Mouse (Mus musculus): ENCODE measurements around the gene Olfr1354. TPM values are rescaled to one million over a fixed set of nuclear protein-coding genes. Genes with fewer than 3 reads are reported as not detected.
"Not testable (repeated sequence)": the region's sequence is repeated elsewhere in the genome, so short reads cannot be mapped to it uniquely, and the experiment has no call there.

Olfr1354 gene
- polyA plus RNA-seq (2014; fragmentation: Nextera tagmentation; extraction: Ambion mirVana): not detected in 2 replicates

DNA sequence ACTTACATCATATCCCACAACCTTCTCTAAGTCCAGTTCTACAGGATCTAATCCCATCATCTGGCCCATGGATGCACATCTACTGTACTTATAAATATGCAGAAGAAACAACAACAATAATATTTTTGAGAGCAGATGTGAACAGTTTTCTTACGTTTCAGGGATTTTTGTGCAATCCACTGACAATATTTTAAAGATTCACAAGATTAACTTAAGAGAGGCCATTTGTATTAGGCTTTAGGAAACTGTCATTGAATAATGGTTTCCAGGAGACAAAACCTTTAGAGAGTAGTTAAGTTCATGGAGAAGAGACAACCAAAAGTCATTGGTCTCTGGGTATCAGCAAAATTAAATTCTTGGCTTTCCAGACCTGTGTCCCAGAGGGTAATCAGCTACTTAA, at the start of gene Olfr1354:
Olfr1354 (plus strand) TSS at position 301 of the 400 bp plus-strand sequence.
- H3K9ac ChIP-seq (ENCODE audit: low read length); H3K4me1 ChIP-seq (replicated peaks; ENCODE audit: control insufficient read depth, insufficient read depth, low read length); H3K9me3 ChIP-seq (ENCODE audit: control insufficient read depth, low read length); H3K27me3 ChIP-seq (ENCODE audit: control insufficient read depth, insufficient read depth, low read length); ATAC-seq (replicated peaks; ENCODE audit: low FRiP score); DNase-seq (ENCODE audit: low spot score); H3K4me2 ChIP-seq (ENCODE audit: low read depth, low read length, severe bottlenecking); H3K27ac ChIP-seq (ENCODE audit: low read depth, low read length); H3K4me3 ChIP-seq (ENCODE audit: low read depth, low read length); H3K36me3 ChIP-seq (ENCODE audit: control insufficient read depth, insufficient read depth, low read length): not testable (repeated sequence)
- WGBS: 79% methylated on average over 1 of the region's 1 CpGs

GRCm38 (mm10) chr10:78875240-78875639, 37.7 kb upstream of the Olfr1354 start, which contains the start of gene Olfr1355:
TSS of gene Olfr1355 (plus strand) at chr10:78875540.
- no peak within 1 kb of the TSS for H3K4me2 ChIP-seq (ENCODE audit: low read depth, low read length, severe bottlenecking)
- no peaks in the 10 kb centered on the region for H3K36me3 ChIP-seq (ENCODE audit: control insufficient read depth, insufficient read depth, low read length)
- H3K9ac ChIP-seq (ENCODE audit: low read length): no peak within 1 kb of the TSS
- ATAC-seq (replicated peaks; ENCODE audit: low FRiP score) (no peak), DNase-seq (ENCODE audit: low spot score) (no peak)
- no peaks in the 10 kb centered on the region for H3K9me3 ChIP-seq (ENCODE audit: control insufficient read depth, low read length)
- H3K27ac ChIP-seq (ENCODE audit: low read depth, low read length): no peak within 1 kb of the TSS
- H3K27me3 ChIP-seq (ENCODE audit: control insufficient read depth, insufficient read depth, low read length): no peaks in the 10 kb centered on the region
- 81% methylated on average over 2 of the region's 2 CpGs for WGBS
- H3K4me3 ChIP-seq (ENCODE audit: low read depth, low read length): no peak within 1 kb of the TSS
- H3K4me1 ChIP-seq (replicated peaks; ENCODE audit: control insufficient read depth, insufficient read depth, low read length): no peaks in the 10 kb centered on the region

DNA sequence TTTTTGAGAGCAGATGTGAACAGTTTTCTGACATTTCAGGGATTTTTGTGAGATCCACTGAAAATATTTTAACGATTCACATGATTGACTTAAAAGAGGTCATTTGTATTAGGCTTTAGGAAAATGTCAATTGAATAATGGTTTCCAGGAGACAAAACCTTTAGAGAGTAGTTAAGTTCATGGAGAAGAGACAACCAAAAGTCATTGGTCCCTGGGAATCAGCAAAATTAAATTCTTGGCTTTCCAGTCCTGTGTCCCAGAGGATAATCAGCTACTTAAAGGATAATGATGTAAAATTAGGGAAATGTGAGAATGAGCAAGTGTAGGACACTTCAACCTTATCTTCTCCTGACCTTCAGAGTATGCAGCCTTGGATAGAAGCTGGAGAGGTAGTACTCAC, 37.4 kb downstream of the Olfr1354 start, which contains the start of gene Olfr8:
Olfr8 (plus strand) TSS at position 301 of the 400 bp plus-strand sequence.
- H3K4me2 ChIP-seq (ENCODE audit: low read depth, low read length, severe bottlenecking); H3K36me3 ChIP-seq (ENCODE audit: control insufficient read depth, insufficient read depth, low read length); H3K4me3 ChIP-seq (ENCODE audit: low read depth, low read length); DNase-seq (ENCODE audit: low spot score); H3K4me1 ChIP-seq (replicated peaks; ENCODE audit: control insufficient read depth, insufficient read depth, low read length); ATAC-seq (replicated peaks; ENCODE audit: low FRiP score); H3K27ac ChIP-seq (ENCODE audit: low read depth, low read length); H3K9ac ChIP-seq (ENCODE audit: low read length); H3K9me3 ChIP-seq (ENCODE audit: control insufficient read depth, low read length); H3K27me3 ChIP-seq (ENCODE audit: control insufficient read depth, insufficient read depth, low read length): not testable (repeated sequence)
- WGBS: 88% methylated on average over 1 of the region's 1 CpGs

GRCm38 (mm10) chr10:78963009-78963408, 50.0 kb downstream of the Olfr1354 start, which contains the start of gene Olfr1353:
TSS of gene Olfr1353 (plus strand) at chr10:78963309.
- not testable (repeated sequence) for ATAC-seq (replicated peaks; ENCODE audit: low FRiP score); DNase-seq (ENCODE audit: low spot score); H3K4me3 ChIP-seq (ENCODE audit: low read depth, low read length); H3K9me3 ChIP-seq (ENCODE audit: control insufficient read depth, low read length); H3K27ac ChIP-seq (ENCODE audit: low read depth, low read length); H3K27me3 ChIP-seq (ENCODE audit: control insufficient read depth, insufficient read depth, low read length); H3K4me2 ChIP-seq (ENCODE audit: low read depth, low read length, severe bottlenecking); H3K4me1 ChIP-seq (replicated peaks; ENCODE audit: control insufficient read depth, insufficient read depth, low read length); H3K9ac ChIP-seq (ENCODE audit: low read length); H3K36me3 ChIP-seq (ENCODE audit: control insufficient read depth, insufficient read depth, low read length)

Other genes starting within 250 kb of the Olfr1354 start
- not detected in 2 replicates for gene Casp14, start 194.9 kb upstream of the Olfr1354 start, polyA plus RNA-seq (2014; fragmentation: Nextera tagmentation; extraction: Ambion mirVana)
- 0.15 and 0.20 TPM in 2 replicates for gene Ccdc105, start 160.1 kb upstream of the Olfr1354 start, polyA plus RNA-seq (2014; fragmentation: Nextera tagmentation; extraction: Ambion mirVana)
- 1.4 and 1.5 TPM in 2 replicates for gene Slc1a6, start 132.7 kb upstream of the Olfr1354 start, polyA plus RNA-seq (2014; fragmentation: Nextera tagmentation; extraction: Ambion mirVana)
- not detected in 2 replicates for gene Olfr1356, start 61.0 kb upstream of the Olfr1354 start, polyA plus RNA-seq (2014; fragmentation: Nextera tagmentation; extraction: Ambion mirVana)
- not detected in 2 replicates for gene Olfr1355, start 37.6 kb upstream of the Olfr1354 start, polyA plus RNA-seq (2014; fragmentation: Nextera tagmentation; extraction: Ambion mirVana)
- not detected in 2 replicates for gene Olfr8, start 37.5 kb downstream of the Olfr1354 start, polyA plus RNA-seq (2014; fragmentation: Nextera tagmentation; extraction: Ambion mirVana)
- gene Olfr1353, start 50.1 kb downstream of the Olfr1354 start, polyA plus RNA-seq (2014; fragmentation: Nextera tagmentation; extraction: Ambion mirVana): not detected in 2 replicates
- gene Olfr1352, start 67.9 kb downstream of the Olfr1354 start, polyA plus RNA-seq (2014; fragmentation: Nextera tagmentation; extraction: Ambion mirVana): not detected in 2 replicates
- gene Olfr1351, start 99.3 kb downstream of the Olfr1354 start, polyA plus RNA-seq (2014; fragmentation: Nextera tagmentation; extraction: Ambion mirVana): not detected in 2 replicates
- not detected in 2 replicates for gene Olfr57, start 115.6 kb downstream of the Olfr1354 start, polyA plus RNA-seq (2014; fragmentation: Nextera tagmentation; extraction: Ambion mirVana)
- 34.3 and 36.4 TPM in 2 replicates for gene 2610008E11Rik, start 184.4 kb downstream of the Olfr1354 start, polyA plus RNA-seq (2014; fragmentation: Nextera tagmentation; extraction: Ambion mirVana)
- not detected in 2 replicates for gene Vmn2r80, start 235.6 kb downstream of the Olfr1354 start, polyA plus RNA-seq (2014; fragmentation: Nextera tagmentation; extraction: Ambion mirVana)